Mouse (Mus musculus) heart, adult 2 months (tissue): ENCODE measurements around the gene Gm5678.

ENCODE experiments used
- CTCF ChIP-seq: fragments of 200-600 bp; IDR thresholded peaks from 2 replicates; pipeline ENCODE4 v1.8.1; 2022; ENCODE audit warnings: antibody characterized with exemption, mild to moderate bottlenecking, moderate library complexity
- POLR2A ChIP-seq: fragments of 200-500 bp; IDR thresholded peaks from 2 replicates; pipeline ENCODE4 v1.6.1; 2011; ENCODE audit warnings: mild to moderate bottlenecking, low read depth, low read length, control low read depth; ENCODE audit not compliant: insufficient read depth

GRCm38 (mm10) chr16:93596807-93597206 is 31.1 kb upstream of the Gm5678 start:
- no peak for TF ChIP-seq CTCF
- TF ChIP-seq POLR2A, result no peak
